Mouse (Mus musculus) midbrain, embryonic 14.5 days (tissue): ENCODE data around the gene Arf6. TPM values are rescaled to one million over a fixed set of nuclear protein-coding genes. Genes with fewer than 3 reads are reported as not detected.
"Not testable (repeated sequence)": the region's sequence is repeated elsewhere in the genome, so short reads cannot be mapped to it uniquely, and the experiment has no call there.

ENCODE experiments used
- ATAC-seq: fragments of 200-750 bp; cut with Nextera tagmentation; 2 replicates; pipeline ENCODE4 v1.8.0; 2017; ENCODE audit warnings: moderate number of reproducible peaks, moderate library complexity; ENCODE audit not compliant: low FRiP score, low TSS enrichment
- DNase-seq: peaks from one replicate; pipeline ENCODE4 v3.0.0-alpha.2; 2015
- H3K27ac ChIP-seq: fragments of 300-500 bp; sonication (generic); replicated peaks from 2 replicates; pipeline ENCODE4 v1.5.1; 2014; ENCODE audit warnings: mild to moderate bottlenecking, low read depth, low read length, moderate library complexity
- H3K27me3 ChIP-seq: fragments of 300-500 bp; sonication (generic); 2 replicates; pipeline ENCODE4 v1.6.1; 2014; ENCODE audit warnings: low read length, control low read depth, mixed read lengths; ENCODE audit not compliant: control insufficient read depth, insufficient read depth
- H3K36me3 ChIP-seq: fragments of 300-500 bp; sonication (generic); 2 replicates; pipeline ENCODE4 v1.6.1; 2014; ENCODE audit warnings: low read length, control low read depth; ENCODE audit not compliant: control insufficient read depth, insufficient read depth
- H3K4me1 ChIP-seq: fragments of 300-500 bp; sonication (generic); 2 replicates; pipeline ENCODE4 v1.6.1; 2014; ENCODE audit warnings: mild to moderate bottlenecking, antibody characterized with exemption, low read length, control low read depth; ENCODE audit not compliant: control insufficient read depth, insufficient read depth
- H3K4me2 ChIP-seq: fragments of 300-500 bp; sonication (generic); 2 replicates; pipeline ENCODE4 v1.6.1; 2014; ENCODE audit warnings: mild to moderate bottlenecking, low read length, moderate library complexity
- H3K4me3 ChIP-seq: fragments of 300-500 bp; sonication (generic); replicated peaks from 2 replicates; pipeline ENCODE4 v1.5.1; 2014; ENCODE audit warnings: low read depth, low read length
- H3K9ac ChIP-seq: fragments of 300-500 bp; sonication (generic); replicated peaks from 2 replicates; pipeline ENCODE4 v1.6.1; 2014; ENCODE audit warnings: mild to moderate bottlenecking, low read length, moderate library complexity
- H3K9me3 ChIP-seq: fragments of 300-500 bp; sonication (generic); 2 replicates; pipeline ENCODE4 v1.6.1; 2016; ENCODE audit warnings: low read length, control low read depth, mixed read lengths; ENCODE audit not compliant: control insufficient read depth
- WGBS: fragments of 180-500 bp; shearing (Covaris S2); extraction: QIAGEN DNeasy Blood & Tissue Kit; methylation state at CpG from one replicate; pipeline ENCODE4 v1.1.7; 2014; 5-methylcytosine and 5-hydroxymethylcytosine counted together
- polyA plus RNA-seq: library from polyadenylated mRNA; unstranded; fragments of >200 nt; fragmentation: Nextera tagmentation; extraction: Ambion mirVana; gene quantifications from 2 replicates; pipeline ENCODE4 v1.2.1, GENCODE M21; 2014

The Arf6 gene
- polyA plus RNA-seq, 1 experiment from 2014 or later = 34.5 TPM

- Histone ChIP-seq H3K4me3 (no peak overlapping the region), H3K4me1 (peaks cover 10% of the 10 kb centered on the region), H3K9ac (no peak overlapping the region), H3K9me3 (no peaks in the 10 kb centered on the region), H3K27me3 (no peaks in the 10 kb centered on the region), H3K4me2 (no peak overlapping the region), H3K36me3 (0 out of 2 replicates have a peak, but pooled peaks cover 6% of the 10 kb centered on the region), H3K27ac (no peak overlapping the region)
- ATAC-seq (no peak), DNase-seq (no peak)
- 94% methylated on average over 11 of the region's 11 CpGs for whole genome bisulfite sequencing
These were observed 6.9 kb downstream of the Arf6 start for GRCm38 (mm10) chr12:69378558-69379454.

- Histone ChIP-seq H3K27ac (no peak overlapping the region), H3K4me2 (no peak overlapping the region), H3K9me3 (no peaks in the 10 kb centered on the region), H3K4me3 (no peak overlapping the region), H3K4me1 (no peaks in the 10 kb centered on the region), H3K36me3 (no peaks in the 10 kb centered on the region), H3K9ac (no peak overlapping the region), H3K27me3 (no peaks in the 10 kb centered on the region)
- WGBS = 95% methylated on average over 1 of the region's 1 CpGs
- ATAC-seq (no peak), DNase-seq (no peak)
These were observed 10.9 kb downstream of the Arf6 start for GRCm38 (mm10) chr12:69382880-69383279.

GRCm38 (mm10) chr12:69384606-69385005 is 12.7 kb downstream of the Arf6 start:
- DNase-seq = no peak
- no peaks in the 10 kb centered on the region for H3K9me3 ChIP-seq
- H3K4me3 ChIP-seq = no peak overlapping the region
- no peaks in the 10 kb centered on the region for H3K36me3 ChIP-seq
- no peak overlapping the region for H3K27ac ChIP-seq
- 93% methylated on average over 5 of the region's 5 CpGs for WGBS
- H3K4me2 ChIP-seq = no peak overlapping the region
- no peak for ATAC-seq
- H3K4me1 ChIP-seq = no peaks in the 10 kb centered on the region
- no peak overlapping the region for H3K9ac ChIP-seq
- no peaks in the 10 kb centered on the region for H3K27me3 ChIP-seq

- H3K9me3 ChIP-seq = no peaks in the 10 kb centered on the region
- no peak overlapping the region for H3K27ac ChIP-seq
- H3K9ac ChIP-seq = no peak overlapping the region
- H3K4me3 ChIP-seq = no peak overlapping the region
- no peaks in the 10 kb centered on the region for H3K27me3 ChIP-seq
- no peaks in the 10 kb centered on the region for H3K36me3 ChIP-seq
- WGBS = 62% methylated on average over 6 of the region's 6 CpGs
- ATAC-seq (no peak), DNase-seq (no peak)
- no peaks in the 10 kb centered on the region for H3K4me1 ChIP-seq
- H3K4me2 ChIP-seq = no peak overlapping the region
These were observed 13.8 kb downstream of the Arf6 start for GRCm38 (mm10) chr12:69385542-69386280.

- WGBS = 80% methylated on average over 11 of the region's 12 CpGs
- not testable (repeated sequence) for H3K4me2 ChIP-seq, H3K9me3 ChIP-seq, H3K36me3 ChIP-seq, H3K4me3 ChIP-seq, H3K9ac ChIP-seq, ATAC-seq, H3K27me3 ChIP-seq, H3K4me1 ChIP-seq, H3K27ac ChIP-seq, DNase-seq
These were observed 14.4 kb downstream of the Arf6 start for GRCm38 (mm10) chr12:69386281-69386732.

- Histone ChIP-seq H3K4me1 (no peaks in the 10 kb centered on the region), H3K4me3 (no peak overlapping the region), H3K9ac (no peak overlapping the region), H3K36me3 (no peaks in the 10 kb centered on the region), H3K9me3 (no peaks in the 10 kb centered on the region), H3K27me3 (no peaks in the 10 kb centered on the region), H3K27ac (no peak overlapping the region), H3K4me2 (no peak overlapping the region)
- DNase-seq (no peak), ATAC-seq (no peak)
- WGBS = 82% methylated on average over 10 of the region's 10 CpGs
These were observed 16.4 kb downstream of the Arf6 start for GRCm38 (mm10) chr12:69388321-69388869.

- WGBS = 74% methylated on average over 7 of the region's 7 CpGs
- no peak for ATAC-seq
- no peaks in the 10 kb centered on the region for H3K4me1 ChIP-seq
- H3K4me2 ChIP-seq = no peak overlapping the region
- no peaks in the 10 kb centered on the region for H3K36me3 ChIP-seq
- no peaks in the 10 kb centered on the region for H3K9me3 ChIP-seq
- H3K9ac ChIP-seq = no peak overlapping the region
- H3K4me3 ChIP-seq = no peak overlapping the region
- DNase-seq = no peak
- H3K27me3 ChIP-seq = no peaks in the 10 kb centered on the region
- no peak overlapping the region for H3K27ac ChIP-seq
These were observed 17.5 kb downstream of the Arf6 start for GRCm38 (mm10) chr12:69389273-69389938.

- H3K9me3 ChIP-seq = no peaks in the 10 kb centered on the region
- H3K4me3 ChIP-seq = no peak overlapping the region
- H3K36me3 ChIP-seq = no peaks in the 10 kb centered on the region
- no peak overlapping the region for H3K9ac ChIP-seq
- no peaks in the 10 kb centered on the region for H3K27me3 ChIP-seq
- WGBS = 81% methylated on average over 7 of the region's 7 CpGs
- no peaks in the 10 kb centered on the region for H3K4me1 ChIP-seq
- no peak overlapping the region for H3K27ac ChIP-seq
- no peak overlapping the region for H3K4me2 ChIP-seq
- no peak for DNase-seq
- no peak for ATAC-seq
These were observed 18.2 kb downstream of the Arf6 start for GRCm38 (mm10) chr12:69390000-69390698.
